Mouse (Mus musculus): ENCODE measurements around the gene Ltbp3.
A peak's percentile ranks its signal among the peaks of the same experiment; 100 is the strongest.

Ltbp3 gene

DNA sequence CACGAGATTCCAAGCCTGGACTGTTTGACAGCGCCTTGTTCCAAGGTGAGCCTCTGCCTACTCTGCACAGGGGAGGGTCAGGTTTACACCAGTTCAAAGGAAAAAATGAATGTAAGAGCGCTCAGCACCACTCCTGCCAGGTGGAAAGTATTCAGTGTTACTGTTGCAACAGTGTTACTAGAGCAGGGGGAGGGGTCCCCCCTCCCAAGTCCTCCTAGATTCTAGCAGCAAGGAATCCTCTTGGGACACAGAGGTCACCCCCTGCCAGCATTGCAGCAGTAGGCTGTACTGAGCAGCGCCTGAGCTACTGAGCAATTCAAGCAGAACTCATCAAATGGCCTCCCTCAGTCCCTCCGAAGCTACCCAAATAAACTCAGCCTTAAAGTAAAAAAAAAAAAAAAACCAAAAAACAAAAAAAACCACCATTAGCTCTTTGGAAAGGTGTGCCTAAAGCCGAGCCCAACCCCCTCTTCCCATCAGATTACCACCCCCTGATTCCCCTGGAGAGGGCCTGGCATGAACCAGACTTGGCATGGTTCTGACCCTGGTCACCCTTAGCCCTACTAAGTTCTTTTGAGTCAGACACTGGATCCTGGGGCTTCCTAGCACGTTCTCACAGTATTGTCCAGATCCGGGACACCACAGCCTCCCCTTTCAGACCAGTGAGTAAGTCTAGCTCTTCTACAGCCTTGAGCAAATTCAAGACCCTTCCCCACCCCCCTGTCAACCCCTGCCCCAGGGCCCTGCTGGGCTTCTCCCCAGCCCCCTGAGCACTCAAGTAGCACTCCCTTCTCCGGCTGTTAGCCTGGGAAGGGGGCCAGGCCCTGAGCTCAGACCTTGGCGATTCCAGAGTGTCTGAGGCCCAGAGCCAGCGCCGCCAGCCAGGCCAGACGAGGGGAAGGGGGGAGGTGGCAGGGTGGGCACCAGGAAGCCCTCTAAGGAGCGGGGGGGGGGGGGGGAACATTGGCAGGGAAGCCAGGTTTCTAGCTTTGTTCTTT lies at the start of gene Ltbp3:
Gene Ltbp3 (plus strand): TSS at position 585 of the 998 bp plus-strand sequence.
- DNase-seq (ENCODE audit: low spot score in 2 of 2) = no peak

- no peak for DNase-seq (ENCODE audit: low spot score in 2 of 2)
These were observed 49.1 kb upstream of the Ltbp3 start for GRCm38 (mm10) chr19:5691601-5692000.

DNA sequence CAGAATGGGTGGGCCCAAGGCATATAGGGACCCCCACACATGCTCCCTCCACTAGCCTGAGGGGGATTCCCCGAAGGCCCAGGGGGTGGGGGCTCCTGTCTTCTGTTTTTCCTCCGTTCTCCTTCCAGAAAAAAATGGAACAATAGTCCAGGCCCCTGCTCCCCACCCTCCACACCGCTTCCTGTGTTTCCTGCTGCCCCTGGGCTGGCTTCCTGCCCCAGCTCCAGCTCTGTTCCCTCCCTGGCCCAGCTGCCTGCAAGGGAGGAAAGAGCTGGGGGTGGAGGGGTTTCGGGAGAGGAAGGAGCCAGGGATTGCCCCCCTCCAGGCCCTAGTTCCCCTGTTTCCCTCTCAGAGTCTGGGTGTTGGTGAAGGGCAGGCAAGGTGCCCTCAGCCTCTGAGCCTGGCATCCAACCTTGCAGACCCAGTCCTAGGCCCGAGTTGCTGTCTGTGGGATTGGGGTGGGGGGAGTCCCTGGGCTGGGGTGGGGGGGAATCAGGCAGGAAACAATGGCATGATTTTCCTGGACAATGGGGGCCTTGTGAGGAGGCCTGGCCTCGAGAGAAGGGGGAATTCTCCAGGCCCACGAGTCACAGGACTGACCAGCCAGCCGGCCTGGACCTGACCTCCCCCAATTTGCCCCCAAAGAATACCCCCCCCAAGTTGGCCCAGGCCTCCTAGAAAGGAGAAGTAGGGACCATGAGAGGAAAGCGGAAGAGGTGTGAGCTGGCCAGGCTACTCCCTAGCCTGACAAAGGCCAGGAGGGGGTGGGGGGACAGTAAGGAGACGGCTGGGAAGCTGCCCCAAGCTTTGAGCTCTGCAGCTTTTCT lies 48.4 kb upstream of the Ltbp3 start:
- DNase-seq (ENCODE audit: low spot score in 2 of 2) = no peak

DNA sequence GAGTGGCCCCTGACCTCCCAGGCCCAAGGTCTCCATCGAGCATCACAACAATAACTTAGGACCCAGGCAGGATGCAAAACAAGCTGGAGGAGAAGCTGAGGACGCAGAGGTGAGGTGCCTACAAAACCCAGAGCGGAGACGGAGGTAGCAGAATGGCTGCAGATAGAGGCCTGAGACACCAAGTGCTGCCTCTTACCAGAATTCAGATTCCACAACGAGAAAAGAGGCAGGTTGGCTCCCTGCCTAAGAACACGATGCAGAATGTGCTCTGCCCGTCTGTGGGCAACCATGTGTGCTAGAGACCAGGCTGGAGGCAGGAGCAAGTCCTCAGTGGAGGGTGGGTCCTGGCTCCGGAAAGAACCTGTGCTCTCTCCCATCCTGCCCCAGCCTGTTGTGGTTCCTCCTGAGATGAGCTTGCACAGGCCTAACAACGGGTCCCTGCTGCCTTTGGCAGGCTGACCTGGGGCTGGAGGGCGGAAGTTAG lies 47.7 kb upstream of the Ltbp3 start:
- no peak for DNase-seq (ENCODE audit: low spot score in 2 of 2)

- no peak for DNase-seq (ENCODE audit: low spot score in 2 of 2)
These were observed 46.9 kb upstream of the Ltbp3 start for GRCm38 (mm10) chr19:5693801-5694200.

DNA sequence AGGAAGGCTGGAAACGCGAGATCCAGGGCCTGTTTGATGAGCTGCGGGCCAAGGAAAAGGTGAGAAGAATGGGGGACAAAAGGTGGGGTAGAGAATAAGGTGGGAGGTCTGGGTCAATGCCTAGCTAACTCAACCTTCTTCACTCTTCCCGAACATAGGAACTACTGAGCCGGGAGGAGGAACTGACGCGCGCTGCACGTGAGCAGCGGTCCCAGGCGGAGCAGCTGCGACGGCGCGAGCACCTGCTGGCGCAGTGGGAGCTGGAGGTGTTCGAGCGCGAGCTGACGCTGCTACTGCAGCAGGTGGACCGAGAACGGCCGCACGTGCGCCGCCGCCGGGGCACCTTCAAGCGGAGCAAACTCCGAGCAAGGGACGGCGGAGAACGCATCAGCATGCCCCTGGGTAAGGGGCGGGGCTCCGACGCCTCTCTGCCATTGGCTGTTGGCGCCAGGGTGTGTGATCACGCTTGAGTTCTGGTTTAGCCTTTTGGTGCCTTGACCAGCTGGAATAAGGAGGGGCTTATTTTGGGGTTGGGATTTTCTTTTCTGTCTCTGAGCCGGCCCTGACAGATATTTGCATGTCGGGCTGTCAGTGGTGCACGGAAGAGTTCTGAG lies 44.7 kb upstream of the Ltbp3 start:
- DNase-seq (ENCODE audit: low spot score in 2 of 2) = no peak

- no peak for DNase-seq (ENCODE audit: low spot score in 2 of 2)
These were observed 36.4 kb upstream of the Ltbp3 start, which contains the start of gene Kcnk7 for GRCm38 (mm10) chr19:5704163-5704800. Kcnk7 (plus strand) TSS chr19:5704367.

- DNase-seq (ENCODE audit: low spot score in 2 of 2) = no peak
These were observed 35.7 kb upstream of the Ltbp3 start for GRCm38 (mm10) chr19:5704801-5705571.

- no peak for DNase-seq (ENCODE audit: low spot score in 2 of 2)
These were observed 30.6 kb upstream of the Ltbp3 start for GRCm38 (mm10) chr19:5710068-5710467.

DNA sequence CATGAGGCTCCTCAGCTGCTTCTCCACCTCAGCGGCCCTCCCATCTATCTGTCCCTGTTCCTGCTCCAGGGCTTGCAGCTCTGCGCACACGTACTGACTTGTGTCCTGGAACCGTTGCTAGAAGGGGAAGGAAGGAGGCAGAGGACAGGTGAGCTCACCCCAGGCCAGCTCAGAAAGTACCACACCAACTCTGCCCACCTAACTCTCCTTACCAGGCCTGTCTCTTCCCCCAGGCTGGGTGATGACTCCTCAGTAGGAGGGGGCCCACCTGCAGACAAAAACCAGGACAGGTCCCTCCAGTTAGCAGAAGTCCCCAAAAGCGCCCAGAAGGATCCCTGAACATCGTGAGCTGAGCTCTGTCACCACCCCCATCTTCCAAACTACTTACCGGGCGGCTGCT lies 30.1 kb upstream of the Ltbp3 start:
- DNase-seq (ENCODE audit: low spot score in 2 of 2) = no peak

GRCm38 (mm10) chr19:5711218-5711617 lies 29.5 kb upstream of the Ltbp3 start:
- no peak for DNase-seq (ENCODE audit: low spot score in 2 of 2)

DNA sequence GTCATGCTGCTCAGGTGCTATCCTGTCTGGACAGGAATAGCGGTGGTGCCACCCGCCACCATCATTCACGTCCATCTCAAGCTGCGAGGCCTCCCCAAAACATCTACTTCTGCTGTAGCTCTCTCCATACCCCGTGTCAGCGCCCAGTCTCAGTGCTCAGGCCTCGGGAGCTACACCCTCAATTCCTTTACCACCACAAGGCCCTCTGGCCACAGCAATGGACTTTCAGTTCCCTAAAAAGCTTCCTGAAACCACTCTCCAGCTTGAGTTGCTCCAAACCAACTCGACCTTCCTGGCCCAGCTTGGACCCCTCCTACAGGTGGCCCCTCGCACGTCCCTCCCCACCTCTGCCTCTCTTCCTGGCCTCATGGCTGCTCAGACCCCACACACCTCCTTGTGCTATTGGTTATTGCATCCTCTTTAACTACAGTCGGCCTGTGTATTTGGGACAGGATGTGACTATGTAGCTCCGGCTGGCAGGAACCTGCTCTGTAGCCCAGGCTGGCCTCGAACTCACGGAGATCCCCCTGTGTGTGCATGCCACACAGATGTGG lies 28.7 kb upstream of the Ltbp3 start:
- DNase-seq (ENCODE audit: low spot score in 2 of 2) = no peak

DNA sequence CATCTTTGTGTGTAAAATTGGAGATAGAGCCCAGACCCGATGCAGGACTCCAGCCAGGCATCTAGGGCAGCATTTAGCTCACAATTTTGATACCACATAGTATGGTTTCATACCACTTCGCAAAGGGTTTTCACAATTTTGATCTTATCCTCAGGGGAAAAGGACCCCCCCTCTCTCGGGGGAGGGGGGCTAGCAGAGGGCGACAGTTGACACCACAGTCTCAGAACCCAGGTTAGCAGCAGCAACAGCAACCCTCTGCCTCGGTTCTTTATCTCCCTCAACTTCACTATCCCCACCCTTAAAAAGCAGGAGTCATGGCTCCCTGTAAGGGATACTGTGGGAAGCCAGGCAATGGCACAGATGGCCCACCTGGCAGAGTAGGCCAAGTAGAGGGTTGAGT lies 27.4 kb upstream of the Ltbp3 start:
- DNase-seq (ENCODE audit: low spot score in 2 of 2) = no peak

- peak in 1 of 2 experiments; percentile 71 for DNase-seq (ENCODE audit: low spot score in 2 of 2)
These were observed 27.0 kb upstream of the Ltbp3 start for GRCm38 (mm10) chr19:5713730-5714129.

GRCm38 (mm10) chr19:5715793-5716688 lies 24.7 kb upstream of the Ltbp3 start:
- DNase-seq (ENCODE audit: low spot score in 2 of 2) = no peak

DNA sequence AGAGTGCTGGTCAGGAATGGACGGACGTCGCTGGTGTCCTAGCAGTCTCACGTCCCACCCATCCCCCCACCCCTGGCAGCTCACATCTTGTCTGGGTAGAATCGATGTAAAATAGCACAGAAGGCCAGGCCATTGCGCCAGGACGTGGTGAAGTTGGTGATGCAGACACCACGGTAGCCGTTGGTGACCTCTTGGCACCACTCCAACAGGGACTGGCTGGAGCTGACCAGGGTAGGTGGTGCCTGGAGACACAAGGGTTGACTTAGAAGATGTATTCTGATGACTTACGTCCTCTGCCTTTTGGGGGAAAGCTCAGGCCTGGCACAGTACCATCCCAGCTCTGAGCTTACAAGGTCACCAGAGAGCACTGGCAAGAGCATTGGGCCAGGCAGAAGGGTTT lies 23.7 kb upstream of the Ltbp3 start:
- DNase-seq (ENCODE audit: low spot score in 2 of 2) = no peak

DNA sequence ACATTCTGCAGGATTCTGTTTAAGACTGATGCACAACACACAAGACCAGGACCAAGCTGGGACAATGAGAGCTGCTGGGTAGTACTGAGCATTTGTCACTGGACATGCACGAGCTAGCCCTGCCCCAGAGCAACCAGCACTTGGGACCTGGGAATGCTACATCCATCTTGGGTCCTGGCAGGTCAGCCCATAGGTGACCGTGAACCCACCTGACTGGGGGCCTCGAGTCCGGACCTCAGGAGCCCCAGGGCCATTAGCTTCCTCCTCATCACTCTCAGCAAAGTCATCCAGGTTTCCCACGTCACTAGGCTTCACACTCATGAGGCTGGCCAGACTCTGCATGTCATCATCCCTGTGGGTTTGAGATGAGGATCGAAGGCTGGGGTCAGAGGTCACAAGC lies 19.5 kb upstream of the Ltbp3 start:
- no peak for DNase-seq (ENCODE audit: low spot score in 2 of 2)

GRCm38 (mm10) chr19:5722848-5723425 lies 17.8 kb upstream of the Ltbp3 start:
- DNase-seq (ENCODE audit: low spot score in 2 of 2) = no peak
